8 mouse cellular contexts compared by ENCODE assay signal in the genomic region with DNA sequence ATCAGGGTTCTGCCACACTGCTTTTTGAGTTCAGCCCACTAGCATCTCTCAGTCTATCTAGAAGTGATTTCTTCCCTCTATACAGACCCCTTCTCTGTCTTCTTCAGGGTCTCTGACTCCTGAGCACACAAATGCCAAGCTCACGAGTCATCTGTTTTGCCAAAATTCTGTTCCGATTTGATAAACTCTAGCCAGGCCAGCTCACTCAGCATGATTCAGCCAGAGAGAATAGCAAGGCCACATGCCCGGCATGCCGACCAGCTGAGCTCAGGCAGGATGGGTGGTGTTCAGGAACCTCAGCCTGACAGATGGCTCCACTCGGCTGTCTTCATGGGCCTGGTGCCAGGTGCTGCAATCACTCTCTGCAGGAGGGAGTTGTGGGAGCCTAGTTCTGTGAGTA.
DNase-seq lines count a peak whose midpoint lies in the region; ATAC-seq and TF ChIP-seq lines count a peak whose summit lies in the region.

No protein-coding gene starts in this region.

- H3K27me3 ChIP-seq in heart, embryonic 11.5 days (ENCODE audit: control insufficient read depth, insufficient read depth, low read length): no peaks in the 10 kb centered on the region
- H3K27me3 ChIP-seq in kidney, embryonic 16.5 days (ENCODE audit: insufficient read depth, low read length): no peaks in the 10 kb centered on the region
- H3K27me3 ChIP-seq in liver, postnatal 0 days (ENCODE audit: insufficient read depth, low read length): no peaks in the 10 kb centered on the region

- peaks cover 21% of the 10 kb centered on the region for H3K4me1 ChIP-seq in heart, embryonic 11.5 days (ENCODE audit: control insufficient read depth, insufficient read depth, low read length)
- peaks cover 4% of the 10 kb centered on the region; the same call in 1 of the 2 replicates for H3K4me1 ChIP-seq in kidney, embryonic 16.5 days (ENCODE audit: insufficient read depth, low read length)
- peaks cover 6% of the 10 kb centered on the region; the same call in 1 of the 2 replicates for H3K4me1 ChIP-seq in liver, postnatal 0 days (ENCODE audit: insufficient read depth)

- TF ChIP-seq CTCF in liver, postnatal 0 days (IDR thresholded peaks at IDR 0.05; ENCODE audit: low read depth): no peak

- DNase-seq in spleen, adult 18-20 months: peak; percentile 28 to 44
- no peak for DNase-seq in spleen, adult 12 weeks (ENCODE audit: low spot score)
- DNase-seq in liver, postnatal 0 days: peak; percentile 62
- peak; percentile 58 for DNase-seq in ovary, postnatal 14 days (ENCODE audit: low spot score)
- DNase-seq in thymus, postnatal 36 days: peak; percentile 49 to 67

- peak overlapping the region; percentile 25 for H3K27ac ChIP-seq in heart, embryonic 11.5 days (ENCODE audit: low read depth, low read length)
- no peak overlapping the region for H3K27ac ChIP-seq in kidney, embryonic 16.5 days (ENCODE audit: low read length)
- H3K27ac ChIP-seq in liver, postnatal 0 days (ENCODE audit: low read depth): no peak overlapping the region

- H3K9me3 ChIP-seq in heart, embryonic 11.5 days (replicated peaks; ENCODE audit: control insufficient read depth, low read length): no peaks in the 10 kb centered on the region
- no peaks in the 10 kb centered on the region for H3K9me3 ChIP-seq in kidney, embryonic 16.5 days (ENCODE audit: low read length)
- H3K9me3 ChIP-seq in liver, postnatal 0 days (ENCODE audit: low read length): no peaks in the 10 kb centered on the region

- 0 out of 2 replicates have a peak, but pooled peaks have one; percentile 10 for ATAC-seq in erythroid progenitor cell, adult 5-6 weeks (replicated peaks; ENCODE audit: low FRiP score, poor library complexity, severe bottlenecking)
- ATAC-seq in heart, embryonic 11.5 days (replicated peaks; ENCODE audit: insufficient number of reproducible peaks, low FRiP score, low TSS enrichment): peak; percentile 77
- ATAC-seq in kidney, embryonic 16.5 days (ENCODE audit: low FRiP score, low TSS enrichment): peak; percentile 88
- peak; percentile 53; the same call in 1 of the 2 replicates for ATAC-seq in liver, postnatal 0 days

- no peak overlapping the region for H3K9ac ChIP-seq in heart, embryonic 11.5 days (ENCODE audit: low read depth, low read length)
- no peak overlapping the region for H3K9ac ChIP-seq in kidney, embryonic 16.5 days (replicated peaks; ENCODE audit: low read length)
- no peak overlapping the region for H3K9ac ChIP-seq in liver, postnatal 0 days (replicated peaks)

- H3K4me3 ChIP-seq in heart, embryonic 11.5 days (ENCODE audit: low read depth, low read length): no peak overlapping the region
- no peak overlapping the region for H3K4me3 ChIP-seq in kidney, embryonic 16.5 days (ENCODE audit: low read length)
- no peak overlapping the region for H3K4me3 ChIP-seq in liver, postnatal 0 days (ENCODE audit: low read depth, low read length)

- no peaks in the 10 kb centered on the region; the same call in 1 of the 2 replicates for H3K36me3 ChIP-seq in heart, embryonic 11.5 days (ENCODE audit: control insufficient read depth, insufficient read depth, low read length)
- no peaks in the 10 kb centered on the region for H3K36me3 ChIP-seq in kidney, embryonic 16.5 days (ENCODE audit: insufficient read depth, low read length)
- H3K36me3 ChIP-seq in liver, postnatal 0 days (replicated peaks; ENCODE audit: insufficient read depth, low read length): no peaks in the 10 kb centered on the region

- TF ChIP-seq EP300 in liver, postnatal 0 days (IDR thresholded peaks at IDR 0.05; ENCODE audit: low read depth): no peak

- 5% methylated on average over 5 of the region's 5 CpGs for WGBS in heart, embryonic 11.5 days (ENCODE audit: insufficient replicate concordance)
- WGBS in kidney, embryonic 16.5 days: 29% methylated on average over 5 of the region's 5 CpGs
- 33% methylated on average over 5 of the region's 5 CpGs for WGBS in liver, postnatal 0 days (ENCODE audit: insufficient replicate concordance)

- H3K4me2 ChIP-seq in heart, embryonic 11.5 days: peak overlapping the region; percentile 3; the same call in 1 of the 2 replicates
- H3K4me2 ChIP-seq in kidney, embryonic 16.5 days (replicated peaks; ENCODE audit: low read depth, low read length): no peak overlapping the region
- no peak overlapping the region for H3K4me2 ChIP-seq in liver, postnatal 0 days (ENCODE audit: low read depth, low read length)

Comparison
In these comparisons a context has a peak if more than half of its experiments do, and no peak if none do; other contexts are left out.
1. ATAC-seq: peak in every context shown above with its lines; median percentile 88 in kidney, embryonic 16.5 days; 77 in heart, embryonic 11.5 days; 53 in liver, postnatal 0 days; 10 in erythroid progenitor cell, adult 5-6 weeks.